ENCODE assay signal across 8 mouse cellular contexts in the genomic region with DNA sequence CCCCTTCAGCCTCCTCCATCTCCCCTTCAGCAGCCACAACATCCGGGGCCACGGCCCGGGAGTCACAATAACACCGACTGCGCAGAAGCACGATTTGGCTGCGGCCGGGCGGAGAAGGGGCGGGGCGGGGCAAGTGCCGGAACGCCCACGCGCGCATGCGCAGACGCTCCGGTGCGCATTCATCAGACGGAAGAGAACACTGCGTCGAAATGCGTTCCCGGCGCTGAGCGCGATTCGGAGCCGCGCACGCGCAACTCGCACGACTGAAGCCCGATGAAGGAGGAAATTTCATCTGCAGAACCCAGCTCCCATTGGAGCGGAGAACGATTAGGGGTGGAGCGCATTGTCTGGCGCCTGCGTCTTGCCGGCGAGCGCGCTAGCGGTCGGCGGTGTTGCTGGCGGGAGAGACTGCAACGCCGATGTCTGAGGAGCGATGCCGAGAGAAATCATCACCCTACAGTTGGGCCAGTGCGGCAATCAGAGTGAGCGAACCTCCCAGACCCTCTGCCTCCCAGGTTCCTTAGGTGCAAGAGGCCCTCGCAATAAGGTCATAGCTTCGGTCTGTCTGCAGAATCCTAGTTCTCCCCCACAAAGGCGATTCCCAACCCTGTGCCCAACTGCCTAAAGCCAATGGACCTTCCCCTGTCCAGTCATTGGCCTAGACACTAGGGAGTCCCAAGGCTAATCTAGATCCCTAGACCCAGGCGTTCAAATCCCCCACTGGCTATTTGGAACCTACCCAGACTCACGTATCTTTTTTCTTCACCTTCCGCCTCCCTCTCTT. TPM values are rescaled to one million over a fixed set of nuclear protein-coding genes. Genes with fewer than 3 reads are reported as not detected.
DNase-seq lines count a peak whose midpoint lies in the region; ATAC-seq and TF ChIP-seq lines count a peak whose summit lies in the region.

A gene (minus strand): TSS at position 133 of the 784 bp plus-strand sequence.
A gene (plus strand): TSS at position 178 of the 784 bp plus-strand sequence.

- peak within 1 kb of the TSS; percentile 96 for H3K4me3 ChIP-seq in ES-Bruce4 (ENCODE audit: low read depth, low read length)
- peak within 1 kb of the TSS; percentile 87 for H3K4me3 ChIP-seq in forebrain, embryonic 13.5 days
- H3K4me3 ChIP-seq in liver, postnatal 0 days (ENCODE audit: low read depth, low read length) = peak within 1 kb of the TSS; percentile 86
- peak within 1 kb of the TSS; percentile 78 for H3K4me3 ChIP-seq in neural tube, embryonic 14.5 days (ENCODE audit: low read depth, low read length)

- peak within 1 kb of the TSS; percentile 37; the same call in 1 of the 2 replicates for H3K27ac ChIP-seq in ES-Bruce4 (ENCODE audit: insufficient read depth, low read length)
- H3K27ac ChIP-seq in forebrain, embryonic 13.5 days = peak within 1 kb of the TSS; percentile 90
- peak within 1 kb of the TSS; percentile 94 for H3K27ac ChIP-seq in liver, postnatal 0 days (ENCODE audit: low read depth)
- H3K27ac ChIP-seq in neural tube, embryonic 14.5 days (ENCODE audit: low read depth, low read length) = peak within 1 kb of the TSS; percentile 84

- 0 out of 2 replicates have a peak, but pooled peaks cover 2% of the 10 kb centered on the region for H3K36me3 ChIP-seq in ES-Bruce4 (ENCODE audit: control insufficient read depth, insufficient read depth, low read length, poor library complexity, severe bottlenecking)
- peaks cover 25% of the 10 kb centered on the region for H3K36me3 ChIP-seq in forebrain, embryonic 13.5 days (ENCODE audit: poor library complexity, severe bottlenecking)
- H3K36me3 ChIP-seq in liver, postnatal 0 days (replicated peaks; ENCODE audit: insufficient read depth, low read length) = peaks cover 4% of the 10 kb centered on the region; the same call in 1 of the 2 replicates
- peaks cover 10% of the 10 kb centered on the region; the same call in 1 of the 2 replicates for H3K36me3 ChIP-seq in neural tube, embryonic 14.5 days (ENCODE audit: control insufficient read depth, insufficient read depth, low read length)

- TF ChIP-seq EP300 in ES-Bruce4 (IDR thresholded peaks at IDR 0.05; ENCODE audit: insufficient read depth, low read depth, low read length) = peak; percentile 48; the same call in 1 of the 2 replicates
- no peak for TF ChIP-seq EP300 in liver, postnatal 0 days (IDR thresholded peaks at IDR 0.05; ENCODE audit: low read depth)

- under 1% methylated on average over 61 of the region's 61 CpGs for WGBS in forebrain, embryonic 13.5 days
- under 1% methylated on average over 61 of the region's 61 CpGs for WGBS in large intestine, adult 2 months
- WGBS in liver, postnatal 0 days (ENCODE audit: insufficient replicate concordance) = under 1% methylated on average over 61 of the region's 61 CpGs
- WGBS in neural tube, embryonic 14.5 days = under 1% methylated on average over 61 of the region's 61 CpGs

- H3K9me3 ChIP-seq in ES-Bruce4 (replicated peaks; ENCODE audit: control insufficient read depth, insufficient read depth, low read length, poor library complexity, severe bottlenecking) = no peaks in the 10 kb centered on the region
- no peaks in the 10 kb centered on the region for H3K9me3 ChIP-seq in forebrain, embryonic 13.5 days (replicated peaks)
- no peaks in the 10 kb centered on the region for H3K9me3 ChIP-seq in liver, postnatal 0 days (ENCODE audit: low read length)
- no peaks in the 10 kb centered on the region for H3K9me3 ChIP-seq in neural tube, embryonic 14.5 days (ENCODE audit: control insufficient read depth, low read length)

- H3K27me3 ChIP-seq in ES-Bruce4 (ENCODE audit: control insufficient read depth, insufficient read depth, low read length, poor library complexity, severe bottlenecking) = no peaks in the 10 kb centered on the region
- no peaks in the 10 kb centered on the region for H3K27me3 ChIP-seq in forebrain, embryonic 13.5 days
- no peaks in the 10 kb centered on the region for H3K27me3 ChIP-seq in liver, postnatal 0 days (ENCODE audit: insufficient read depth, low read length)
- no peaks in the 10 kb centered on the region for H3K27me3 ChIP-seq in neural tube, embryonic 14.5 days (ENCODE audit: control insufficient read depth, insufficient read depth, low read length)

- intact Hi-C loops in heart, postnatal 10 days (cut with DNase I) = loop anchor here (2.0 kb wide), 1 partner anchor 49 kb away; no protein-coding TSS in a partner anchor

- TF ChIP-seq CTCF in ES-Bruce4 (IDR thresholded peaks at IDR 0.05; ENCODE audit: low read depth, low read length) = no peak
- TF ChIP-seq CTCF in liver, postnatal 0 days (IDR thresholded peaks at IDR 0.05; ENCODE audit: low read depth) = no peak

- peak within 1 kb of the TSS; percentile 87 for H3K9ac ChIP-seq in ES-Bruce4 (ENCODE audit: low read depth, poor library complexity, severe bottlenecking)
- peak within 1 kb of the TSS; percentile 95 for H3K9ac ChIP-seq in forebrain, embryonic 13.5 days
- peak within 1 kb of the TSS; percentile 88 for H3K9ac ChIP-seq in liver, postnatal 0 days (replicated peaks)
- peak within 1 kb of the TSS; percentile 93 for H3K9ac ChIP-seq in neural tube, embryonic 14.5 days (replicated peaks; ENCODE audit: low read depth, low read length)

- H3K4me2 ChIP-seq in forebrain, embryonic 13.5 days = peak within 1 kb of the TSS; percentile 98
- peak within 1 kb of the TSS; percentile 88 for H3K4me2 ChIP-seq in liver, postnatal 0 days (ENCODE audit: low read depth, low read length)
- H3K4me2 ChIP-seq in neural tube, embryonic 14.5 days (ENCODE audit: low read depth, low read length) = peak within 1 kb of the TSS; percentile 91

- peak; percentile 99 for DNase-seq in heart, postnatal 10 days
- peak; percentile 94 for DNase-seq in large intestine, adult 2 months (ENCODE audit: low read depth, low spot score)
- DNase-seq in liver, postnatal 0 days = peak; percentile 100
- DNase-seq in testis, postnatal 10 days (ENCODE audit: low spot score) = peak; percentile 99

- peak; percentile 90 for ATAC-seq in cerebellum, adult (ENCODE audit: insufficient number of reproducible peaks, low FRiP score, low TSS enrichment)
- peak; percentile 97 for ATAC-seq in forebrain, embryonic 13.5 days
- peak; percentile 96 for ATAC-seq in liver, postnatal 0 days
- ATAC-seq in neural tube, embryonic 14.5 days (ENCODE audit: low read depth) = peak; percentile 94

- peak; percentile 36 for TF ChIP-seq POLR2A in ES-Bruce4 (IDR thresholded peaks at IDR 0.05; ENCODE audit: insufficient read depth, low read length)

- no peaks in the 10 kb centered on the region for H3K4me1 ChIP-seq in ES-Bruce4 (ENCODE audit: control insufficient read depth, insufficient read depth, low read length)
- H3K4me1 ChIP-seq in forebrain, embryonic 13.5 days = peaks cover 54% of the 10 kb centered on the region
- peaks cover 23% of the 10 kb centered on the region for H3K4me1 ChIP-seq in liver, postnatal 0 days (ENCODE audit: insufficient read depth)
- H3K4me1 ChIP-seq in neural tube, embryonic 14.5 days (ENCODE audit: control insufficient read depth, insufficient read depth, low read length) = peaks cover 23% of the 10 kb centered on the region

RNA-seq across cellular contexts. Expression of the first gene that starts in this region (rescaled TPM):
- 32.3 and 33.6 TPM in 2 replicates for polyA plus RNA-seq in ES-Bruce4 (2011; ENCODE audit: insufficient read depth, insufficient read length, low read depth, missing spikeins)
- polyA plus RNA-seq in forebrain, embryonic 13.5 days (2015; fragmentation: Nextera tagmentation; extraction: Ambion mirVana) = 18.6 and 20.8 TPM in 2 replicates
- total RNA-seq in heart, postnatal 10 days (2021) = 10 to 100 TPM; 37.6 to 41.6 TPM
- polyA plus RNA-seq in large intestine, adult 2 months (2012; rRNA removed) = 53.7 and 67.9 TPM in 2 replicates
- polyA plus RNA-seq in liver, postnatal 0 days (2015; fragmentation: Nextera tagmentation; extraction: Ambion mirVana) = 9.2 and 9.4 TPM in 2 replicates
- 10.6 and 17.6 TPM in 2 replicates for polyA plus RNA-seq in neural tube, embryonic 14.5 days (2014; fragmentation: Nextera tagmentation; extraction: Ambion mirVana)

RNA-seq across cellular contexts. Expression of the second gene that starts in this region (rescaled TPM):
- polyA plus RNA-seq in ES-Bruce4 (2011; ENCODE audit: insufficient read depth, insufficient read length, low read depth, missing spikeins) = 55.3 and 60.5 TPM in 2 replicates
- 108 and 112 TPM in 2 replicates for polyA plus RNA-seq in forebrain, embryonic 13.5 days (2015; fragmentation: Nextera tagmentation; extraction: Ambion mirVana)
- 10 to 100 TPM; 27.0 to 31.1 TPM for total RNA-seq in heart, postnatal 10 days (2021)
- polyA plus RNA-seq in large intestine, adult 2 months (2012; rRNA removed) = 14.4 and 17.8 TPM in 2 replicates
- 19.0 and 20.8 TPM in 2 replicates for polyA plus RNA-seq in liver, postnatal 0 days (2015; fragmentation: Nextera tagmentation; extraction: Ambion mirVana)
- polyA plus RNA-seq in neural tube, embryonic 14.5 days (2014; fragmentation: Nextera tagmentation; extraction: Ambion mirVana) = 63.3 and 63.7 TPM in 2 replicates

Comparison
In these comparisons a context has a peak if more than half of its experiments do, and no peak if none do; other contexts are left out.
1. Peak in every context shown above with its lines: DNase-seq, ATAC-seq, H3K4me3 ChIP-seq and H3K27ac ChIP-seq.
2. H3K27ac ChIP-seq: peak in every context shown above with its lines; median percentile 94 in liver, postnatal 0 days; 90 in forebrain, embryonic 13.5 days; 84 in neural tube, embryonic 14.5 days; 37 in ES-Bruce4.